Mouse (Mus musculus): ENCODE data around the gene Cped1. TPM values are rescaled to one million over a fixed set of nuclear protein-coding genes. Genes with fewer than 3 reads are reported as not detected.

Cped1 gene
- polyA plus RNA-seq, 1 experiment from 2014 or later = 42.0 TPM

GRCm38 (mm10) chr6:22097709-22098108, 112.0 kb downstream of the Cped1 start:
- no peaks in the 10 kb centered on the region for H3K9me3 ChIP-seq (ENCODE audit: low read depth, low read length)
- DNase-seq = peak; percentile 84
- peak; percentile 57 for TF ChIP-seq CTCF (IDR thresholded peaks at IDR 0.05; ENCODE audit: low read depth)
- no peak overlapping the region for H3K27ac ChIP-seq (ENCODE audit: low read depth)
- WGBS = 35% methylated on average over 2 of the region's 2 CpGs
- ATAC-seq (ENCODE audit: insufficient read depth) = no peak
- no peaks in the 10 kb centered on the region for H3K27me3 ChIP-seq (ENCODE audit: insufficient read depth, low read length)
- H3K9ac ChIP-seq = no peak overlapping the region
- H3K36me3 ChIP-seq (ENCODE audit: insufficient read depth) = peaks cover 6% of the 10 kb centered on the region; the same call in 1 of the 2 replicates
- H3K4me1 ChIP-seq (ENCODE audit: insufficient read depth) = no peaks in the 10 kb centered on the region
- H3K4me2 ChIP-seq = no peak overlapping the region
- no peak overlapping the region for H3K4me3 ChIP-seq (ENCODE audit: low read depth, low read length)

- no peak for TF ChIP-seq CTCF (IDR thresholded peaks at IDR 0.05; ENCODE audit: low read depth)
- Histone ChIP-seq H3K27me3 (ENCODE audit: insufficient read depth, low read length) (no peaks in the 10 kb centered on the region), H3K36me3 (ENCODE audit: insufficient read depth) (peaks cover 6% of the 10 kb centered on the region; the same call in 1 of the 2 replicates), H3K27ac (ENCODE audit: low read depth) (no peak overlapping the region), H3K9me3 (ENCODE audit: low read depth, low read length) (no peaks in the 10 kb centered on the region), H3K4me1 (ENCODE audit: insufficient read depth) (no peaks in the 10 kb centered on the region), H3K4me3 (ENCODE audit: low read depth, low read length) (no peak overlapping the region), H3K4me2 (no peak overlapping the region), H3K9ac (no peak overlapping the region)
- WGBS = 70% methylated on average over 5 of the region's 5 CpGs
- no peak for ATAC-seq (ENCODE audit: insufficient read depth)
- DNase-seq = no peak
Measured at GRCm38 (mm10) chr6:22099832-22100231, 114.1 kb downstream of the Cped1 start.

GRCm38 (mm10) chr6:22101939-22102338, 116.2 kb downstream of the Cped1 start:
- Histone ChIP-seq H3K4me2 (no peak overlapping the region), H3K9ac (no peak overlapping the region), H3K9me3 (ENCODE audit: low read depth, low read length) (no peaks in the 10 kb centered on the region), H3K4me1 (ENCODE audit: insufficient read depth) (no peaks in the 10 kb centered on the region), H3K36me3 (ENCODE audit: insufficient read depth) (peaks cover 6% of the 10 kb centered on the region; the same call in 1 of the 2 replicates), H3K27ac (ENCODE audit: low read depth) (no peak overlapping the region), H3K27me3 (ENCODE audit: insufficient read depth, low read length) (no peaks in the 10 kb centered on the region), H3K4me3 (ENCODE audit: low read depth, low read length) (no peak overlapping the region)
- no peak for ATAC-seq (ENCODE audit: insufficient read depth)
- no peak for DNase-seq
- no peak for TF ChIP-seq CTCF (IDR thresholded peaks at IDR 0.05; ENCODE audit: low read depth)
- WGBS = 73% methylated on average over 3 of the region's 3 CpGs

- Histone ChIP-seq H3K36me3 (ENCODE audit: insufficient read depth) (peaks cover 6% of the 10 kb centered on the region; the same call in 1 of the 2 replicates), H3K4me1 (ENCODE audit: insufficient read depth) (no peaks in the 10 kb centered on the region), H3K9ac (no peak overlapping the region), H3K27me3 (ENCODE audit: insufficient read depth, low read length) (no peaks in the 10 kb centered on the region), H3K4me3 (ENCODE audit: low read depth, low read length) (no peak overlapping the region), H3K4me2 (no peak overlapping the region), H3K27ac (ENCODE audit: low read depth) (no peak overlapping the region), H3K9me3 (ENCODE audit: low read depth, low read length) (no peaks in the 10 kb centered on the region)
- 85% methylated on average over 4 of the region's 4 CpGs for WGBS
- DNase-seq = no peak
- ATAC-seq (ENCODE audit: insufficient read depth) = no peak
- no peak for TF ChIP-seq CTCF (IDR thresholded peaks at IDR 0.05; ENCODE audit: low read depth)
Measured at GRCm38 (mm10) chr6:22102752-22103151, 117.0 kb downstream of the Cped1 start.

- Histone ChIP-seq H3K4me3 (ENCODE audit: low read depth, low read length) (no peak overlapping the region), H3K4me1 (ENCODE audit: insufficient read depth) (no peaks in the 10 kb centered on the region), H3K9ac (no peak overlapping the region), H3K27ac (ENCODE audit: low read depth) (no peak overlapping the region), H3K9me3 (ENCODE audit: low read depth, low read length) (no peaks in the 10 kb centered on the region), H3K36me3 (ENCODE audit: insufficient read depth) (peaks cover 5% of the 10 kb centered on the region; the same call in 1 of the 2 replicates), H3K27me3 (ENCODE audit: insufficient read depth, low read length) (no peaks in the 10 kb centered on the region), H3K4me2 (no peak overlapping the region)
- no peak for TF ChIP-seq CTCF (IDR thresholded peaks at IDR 0.05; ENCODE audit: low read depth)
- ATAC-seq (ENCODE audit: insufficient read depth) (no peak), DNase-seq (no peak)
- 81% methylated on average over 3 of the region's 3 CpGs for WGBS
Measured at GRCm38 (mm10) chr6:22103713-22104112, 118.0 kb downstream of the Cped1 start.

GRCm38 (mm10) chr6:22104211-22104610, 118.5 kb downstream of the Cped1 start:
- no peak for TF ChIP-seq CTCF (IDR thresholded peaks at IDR 0.05; ENCODE audit: low read depth)
- Histone ChIP-seq H3K4me3 (ENCODE audit: low read depth, low read length) (no peak overlapping the region), H3K27ac (ENCODE audit: low read depth) (no peak overlapping the region), H3K4me1 (ENCODE audit: insufficient read depth) (no peaks in the 10 kb centered on the region), H3K9me3 (ENCODE audit: low read depth, low read length) (no peaks in the 10 kb centered on the region), H3K4me2 (no peak overlapping the region), H3K9ac (no peak overlapping the region), H3K27me3 (ENCODE audit: insufficient read depth, low read length) (no peaks in the 10 kb centered on the region), H3K36me3 (ENCODE audit: insufficient read depth) (peaks cover 4% of the 10 kb centered on the region; the same call in 1 of the 2 replicates)
- DNase-seq = no peak
- no peak for ATAC-seq (ENCODE audit: insufficient read depth)
- 41% methylated on average over 8 of the region's 8 CpGs for WGBS

- ATAC-seq (ENCODE audit: insufficient read depth) = peak; percentile 35; the same call in 1 of the 2 replicates
- no peak overlapping the region for H3K27ac ChIP-seq (ENCODE audit: low read depth)
- H3K4me1 ChIP-seq (ENCODE audit: insufficient read depth) = no peaks in the 10 kb centered on the region
- no peaks in the 10 kb centered on the region for H3K27me3 ChIP-seq (ENCODE audit: insufficient read depth, low read length)
- H3K9ac ChIP-seq = no peak overlapping the region
- no peak for DNase-seq
- H3K9me3 ChIP-seq (ENCODE audit: low read depth, low read length) = no peaks in the 10 kb centered on the region
- TF ChIP-seq CTCF (IDR thresholded peaks at IDR 0.05; ENCODE audit: low read depth) = no peak
- WGBS = 71% methylated on average over 6 of the region's 6 CpGs
- no peaks in the 10 kb centered on the region for H3K36me3 ChIP-seq (ENCODE audit: insufficient read depth)
- no peak overlapping the region for H3K4me3 ChIP-seq (ENCODE audit: low read depth, low read length)
- no peak overlapping the region for H3K4me2 ChIP-seq
Measured at GRCm38 (mm10) chr6:22114079-22114478, 128.4 kb downstream of the Cped1 start.

GRCm38 (mm10) chr6:22116679-22117078, 131.0 kb downstream of the Cped1 start:
- 83% methylated on average over 1 of the region's 1 CpGs for WGBS
- ATAC-seq (ENCODE audit: insufficient read depth) = no peak

More at GRCm38 (mm10) chr6:22116679-22117078, 131.0 kb downstream of the Cped1 start:
- H3K9me3 ChIP-seq (ENCODE audit: low read depth, low read length) = no peaks in the 10 kb centered on the region
- no peak overlapping the region for H3K4me3 ChIP-seq (ENCODE audit: low read depth, low read length)
- no peak for DNase-seq
- H3K27me3 ChIP-seq (ENCODE audit: insufficient read depth, low read length) = no peaks in the 10 kb centered on the region
- no peak overlapping the region for H3K4me2 ChIP-seq
- H3K4me1 ChIP-seq (ENCODE audit: insufficient read depth) = no peaks in the 10 kb centered on the region
- no peak overlapping the region for H3K27ac ChIP-seq (ENCODE audit: low read depth)
- no peaks in the 10 kb centered on the region for H3K36me3 ChIP-seq (ENCODE audit: insufficient read depth)
- no peak for TF ChIP-seq CTCF (IDR thresholded peaks at IDR 0.05; ENCODE audit: low read depth)
- H3K9ac ChIP-seq = no peak overlapping the region
